Mouse (Mus musculus) right cerebral cortex, postnatal 10 days (tissue): ENCODE data around the gene Ooep.
A peak's percentile ranks its signal among the peaks of the same experiment; 100 is the strongest.
"Not testable (repeated sequence)": the region's sequence is repeated elsewhere in the genome, so short reads cannot be mapped to it uniquely, and the experiment has no call there.

Experiments used
- DNase-seq, 2 experiments: peaks; one replicate each; pipeline ENCODE4 v3.0.0; 2021; ENCODE audit warnings: low spot score in 2 of 2

Ooep gene

GRCm38 (mm10) chr9:78367959-78368358, 10.6 kb downstream of the Ooep start, which contains the start of gene Dppa5a:
Gene Dppa5a (minus strand): TSS chr9:78368177.
- not testable (repeated sequence) for DNase-seq

GRCm38 (mm10) chr9:78365850-78366544, 12.5 kb downstream of the Ooep start:
- no peak for DNase-seq

GRCm38 (mm10) chr9:78364701-78365100, 13.8 kb downstream of the Ooep start:
- DNase-seq: no peak

GRCm38 (mm10) chr9:78363374-78363773, 15.2 kb downstream of the Ooep start:
- no peak for DNase-seq

GRCm38 (mm10) chr9:78360484-78360872, 18.0 kb downstream of the Ooep start:
- DNase-seq: no peak

- DNase-seq: no peak
Observed at GRCm38 (mm10) chr9:78359750-78360483, 18.6 kb downstream of the Ooep start.

- DNase-seq: peak; percentile 31 to 61
Observed at GRCm38 (mm10) chr9:78358053-78358452, 20.5 kb downstream of the Ooep start.

GRCm38 (mm10) chr9:78355611-78356010, 22.9 kb downstream of the Ooep start, which contains the start of gene Gsta2:
Gene Gsta2 (minus strand): TSS chr9:78355788.
- DNase-seq: no peak

- DNase-seq: no peak
Observed at GRCm38 (mm10) chr9:78354665-78355578, 23.6 kb downstream of the Ooep start.

- no peak for DNase-seq
Observed at GRCm38 (mm10) chr9:78351504-78352220, 26.9 kb downstream of the Ooep start.

- not testable (repeated sequence) for DNase-seq
Observed at GRCm38 (mm10) chr9:78350007-78350406, 28.5 kb downstream of the Ooep start.

- not testable (repeated sequence) for DNase-seq
Observed at GRCm38 (mm10) chr9:78349141-78349540, 29.4 kb downstream of the Ooep start.

- not testable (repeated sequence) for DNase-seq
Observed at GRCm38 (mm10) chr9:78348206-78349004, 30.1 kb downstream of the Ooep start.

- DNase-seq: no peak
Observed at GRCm38 (mm10) chr9:78347004-78347403, 31.5 kb downstream of the Ooep start.

- DNase-seq: not testable (repeated sequence)
Observed at GRCm38 (mm10) chr9:78345235-78345634, 33.3 kb downstream of the Ooep start.

GRCm38 (mm10) chr9:78343055-78343454, 35.5 kb downstream of the Ooep start:
- not testable (repeated sequence) for DNase-seq

- not testable (repeated sequence) for DNase-seq
Observed at GRCm38 (mm10) chr9:78342494-78342893, 36.0 kb downstream of the Ooep start.

- DNase-seq: peak; percentile 22 to 47
Observed at GRCm38 (mm10) chr9:78340324-78340723, 38.2 kb downstream of the Ooep start.

GRCm38 (mm10) chr9:78337050-78337449, 41.5 kb downstream of the Ooep start:
- DNase-seq: not testable (repeated sequence)

GRCm38 (mm10) chr9:78327289-78327688, 51.2 kb downstream of the Ooep start, which contains the start of gene Omt2b:
Gene Omt2b (plus strand): TSS chr9:78327589.
- not testable (repeated sequence) for DNase-seq
